Mouse (Mus musculus): Measurements from ENCODE around the gene 4933403O08Rik. TPM values are rescaled to one million over a fixed set of nuclear protein-coding genes. Genes with fewer than 3 reads are reported as not detected.

The 4933403O08Rik gene
- not detected for polyA plus RNA-seq (2015; fragmentation: Illumina TruSeq; extraction: RNeasy Lipid Tissue Mini Kit (QIAGEN cat#74804); ENCODE audit: low read depth, low replicate concordance)

GRCm38 (mm10) chrX:112238749-112239148 lies at the start of gene 4933403O08Rik:
4933403O08Rik (plus strand) TSS chrX:112239049.

Other genes with a start within 250 kb of the 4933403O08Rik start
- gene Tex16, start 228.0 kb upstream of the 4933403O08Rik start, polyA plus RNA-seq (2015; fragmentation: Illumina TruSeq; extraction: RNeasy Lipid Tissue Mini Kit (QIAGEN cat#74804); ENCODE audit: low read depth, low replicate concordance), result not detected
- 7.5 TPM for gene Apool, start 72.3 kb downstream of the 4933403O08Rik start, polyA plus RNA-seq (2015; fragmentation: Illumina TruSeq; extraction: RNeasy Lipid Tissue Mini Kit (QIAGEN cat#74804); ENCODE audit: low read depth, low replicate concordance)
- not detected for gene Satl1, start 167.7 kb downstream of the 4933403O08Rik start, polyA plus RNA-seq (2015; fragmentation: Illumina TruSeq; extraction: RNeasy Lipid Tissue Mini Kit (QIAGEN cat#74804); ENCODE audit: low read depth, low replicate concordance)

Measured in brain, adult 10 weeks (tissue).